Mouse (Mus musculus) kidney, adult 2 months (tissue): Measurements from ENCODE around the gene Cog5. TPM values are rescaled to one million over a fixed set of nuclear protein-coding genes. Genes with fewer than 3 reads are reported as not detected.

ENCODE experiments used
- DNase-seq: peaks from one replicate; pipeline ENCODE4 v3.0.0; 2021
- H3K27ac ChIP-seq: fragments of 200-500 bp; 2 replicates; pipeline ENCODE4 v1.5.1; 2012; ENCODE audit warnings: low read depth, low read length, control low read depth, inconsistent platforms; ENCODE audit not compliant: insufficient read depth
- H3K27me3 ChIP-seq: fragments of 200-500 bp; replicated peaks from 2 replicates; pipeline ENCODE4 v1.6.1; 2012; ENCODE audit warnings: mild to moderate bottlenecking, moderate library complexity, low read length, inconsistent platforms; ENCODE audit not compliant: control insufficient read depth, insufficient read depth
- H3K36me3 ChIP-seq: fragments of 200-500 bp; 2 replicates; pipeline ENCODE4 v1.6.1; 2012; ENCODE audit warnings: mild to moderate bottlenecking, moderate library complexity, low read length, inconsistent platforms; ENCODE audit not compliant: control insufficient read depth, insufficient read depth
- H3K4me1 ChIP-seq: fragments of 200-500 bp; 2 replicates; pipeline ENCODE4 v1.6.1; 2011; ENCODE audit warnings: low read length; ENCODE audit not compliant: control insufficient read depth, insufficient read depth
- H3K4me3 ChIP-seq: fragments of 200-500 bp; 2 replicates; pipeline ENCODE4 v1.5.1; 2011; ENCODE audit warnings: mild to moderate bottlenecking, low read depth, low read length, control low read depth; ENCODE audit not compliant: insufficient read depth
- CTCF ChIP-seq: fragments of 200-500 bp; conservative IDR thresholded peaks from 2 replicates; pipeline ENCODE4 v1.5.1; 2011; ENCODE audit warnings: low read depth, mild to moderate bottlenecking, control low read depth, low read length, moderate library complexity, mixed read lengths; ENCODE audit not compliant: insufficient read depth, insufficient read length
- POLR2A ChIP-seq: fragments of 200-500 bp; IDR thresholded peaks from one replicate; pipeline ENCODE4 v1.6.1; 2011; ENCODE audit warnings: low read depth, low read length, control low read depth
- WGBS: fragments of 180-500 bp; shearing (Covaris S2); methylation state at CpG from one replicate; pipeline ENCODE4 v1.1.7; 2018; 5-methylcytosine and 5-hydroxymethylcytosine counted together
- polyA plus RNA-seq: library from polyadenylated mRNA; depleted of rRNA; stranded (reverse); fragments of >200 nt; gene quantifications from 2 replicates; pipeline ENCODE4 v1.2.3, GENCODE M21; 2012; rRNA removed

Cog5 gene
- polyA plus RNA-seq, 1 experiment, result 16.7 TPM

DNA sequence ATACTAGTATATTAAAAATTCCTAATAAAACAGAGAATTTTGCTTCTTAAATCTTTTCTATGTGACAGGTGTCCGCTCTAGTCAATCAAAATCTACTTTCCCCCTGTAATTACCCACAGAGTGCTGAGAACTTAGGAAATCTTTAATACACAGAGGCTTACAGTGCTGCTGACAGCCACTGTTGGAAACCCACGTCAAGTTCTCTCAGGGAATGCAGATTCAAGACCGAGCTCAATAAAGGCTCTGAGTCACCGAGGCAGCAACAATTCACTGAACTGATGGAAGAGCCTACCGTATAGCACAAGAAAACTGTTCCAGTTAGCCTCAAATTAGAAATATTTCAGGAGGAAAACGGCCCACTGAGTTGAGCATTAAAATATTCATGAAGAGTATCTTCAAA is 329.1 kb downstream of the Cog5 start:
- TF ChIP-seq CTCF (no peak), POLR2A (no peak)
- Histone ChIP-seq H3K27ac (no peak overlapping the region), H3K36me3 (no peaks in the 10 kb centered on the region), H3K4me3 (no peak overlapping the region), H3K27me3 (0 out of 2 replicates have a peak, but pooled peaks cover 1% of the 10 kb centered on the region), H3K4me1 (no peaks in the 10 kb centered on the region)
- no peak for DNase-seq
- 82% methylated on average over 6 of the region's 6 CpGs for WGBS

DNA sequence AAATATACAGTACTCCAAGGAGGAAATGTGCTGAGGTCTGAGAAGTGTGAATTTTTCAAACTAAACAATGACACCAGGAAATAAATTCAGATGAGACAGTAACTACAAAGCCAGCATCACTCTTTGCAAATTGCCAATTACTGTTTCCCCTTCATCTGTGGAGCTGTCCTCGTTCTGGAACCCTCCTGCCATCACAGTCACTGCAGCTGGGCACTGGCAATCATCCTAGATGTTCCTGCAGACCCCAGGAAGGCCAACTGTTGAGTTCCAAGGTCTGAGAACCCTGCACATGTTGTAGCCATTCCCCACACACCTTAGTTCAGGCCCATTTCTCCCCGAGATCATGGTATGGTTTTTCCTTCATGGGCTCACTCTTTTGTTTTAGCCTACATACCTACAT is 329.5 kb downstream of the Cog5 start:
- Histone ChIP-seq H3K36me3 (no peaks in the 10 kb centered on the region), H3K27ac (no peak overlapping the region), H3K4me1 (no peaks in the 10 kb centered on the region), H3K27me3 (0 out of 2 replicates have a peak, but pooled peaks cover 1% of the 10 kb centered on the region), H3K4me3 (no peak overlapping the region)
- WGBS, result 77% methylated on average over 2 of the region's 2 CpGs
- no peak for DNase-seq
- TF ChIP-seq CTCF (no peak), POLR2A (no peak)

DNA sequence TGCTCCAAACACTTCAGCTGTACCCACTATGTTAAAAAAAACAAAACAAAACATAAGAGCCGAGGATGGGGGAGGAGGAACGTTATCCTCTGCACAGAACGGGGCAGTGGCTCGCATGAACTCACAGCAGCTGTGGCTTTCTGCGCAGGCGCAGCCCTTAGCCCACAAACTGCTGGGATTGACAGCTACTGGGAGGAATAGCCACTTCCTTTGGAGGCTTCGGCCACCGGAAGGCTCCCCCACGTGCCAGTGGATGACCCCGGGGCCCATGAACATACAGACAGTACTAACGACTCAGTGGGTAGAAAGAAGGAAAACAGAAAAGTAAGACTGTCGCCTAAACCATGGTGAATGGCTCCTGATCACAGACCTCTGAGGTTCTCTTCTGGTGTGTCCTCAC is 330.0 kb downstream of the Cog5 start:
- 29% methylated on average over 12 of the region's 12 CpGs for WGBS
- Histone ChIP-seq H3K4me3 (no peak overlapping the region), H3K36me3 (no peaks in the 10 kb centered on the region), H3K27ac (no peak overlapping the region), H3K27me3 (0 out of 2 replicates have a peak, but pooled peaks cover 1% of the 10 kb centered on the region), H3K4me1 (no peaks in the 10 kb centered on the region)
- no peak for TF ChIP-seq CTCF
- no peak for TF ChIP-seq POLR2A
- no peak for DNase-seq

DNA sequence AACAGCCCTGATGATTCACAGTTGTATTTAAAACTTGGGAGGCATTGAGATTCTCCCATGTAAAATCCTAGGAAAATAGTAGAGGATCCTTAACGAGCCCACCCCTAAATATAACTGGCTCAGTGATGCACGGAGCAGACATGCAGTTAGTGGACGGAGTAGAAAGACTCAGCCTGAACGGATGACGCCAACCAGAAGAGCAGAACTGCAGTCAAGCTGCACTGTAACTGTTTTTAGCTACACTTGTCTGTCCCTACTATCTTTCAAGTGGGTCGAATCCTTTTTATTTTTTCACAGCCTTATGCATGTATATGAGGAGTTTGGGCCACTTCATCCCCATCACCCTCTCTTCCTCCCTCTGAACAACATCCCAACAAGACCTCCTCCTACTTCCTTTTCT is 331.1 kb downstream of the Cog5 start:
- Histone ChIP-seq H3K27ac (no peak overlapping the region), H3K4me1 (no peaks in the 10 kb centered on the region), H3K4me3 (no peak overlapping the region), H3K27me3 (0 out of 2 replicates have a peak, but pooled peaks cover 1% of the 10 kb centered on the region), H3K36me3 (no peaks in the 10 kb centered on the region)
- DNase-seq, result no peak
- 85% methylated on average over 6 of the region's 6 CpGs for WGBS
- TF ChIP-seq CTCF (no peak), POLR2A (no peak)

DNA sequence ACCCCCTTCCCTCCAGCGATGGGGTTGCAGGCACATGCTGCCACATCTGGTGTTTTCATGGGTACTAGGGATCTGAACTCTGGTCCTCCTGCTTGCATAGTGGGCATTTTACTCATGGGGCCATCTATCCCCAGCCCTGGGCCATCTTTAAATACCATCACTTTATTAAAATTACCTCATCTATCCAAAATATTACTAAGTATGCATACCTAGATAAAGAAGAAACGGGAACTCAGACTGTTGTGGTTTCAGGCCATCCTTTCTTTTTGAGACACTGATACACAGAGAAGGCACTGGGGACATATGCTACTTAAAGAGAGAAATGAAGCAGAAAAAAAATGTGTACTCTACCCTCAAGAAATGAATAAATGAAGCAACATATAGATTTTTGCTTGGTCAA is 331.8 kb downstream of the Cog5 start:
- no peak for TF ChIP-seq POLR2A
- no peak for TF ChIP-seq CTCF
- H3K27me3 ChIP-seq, result 0 out of 2 replicates have a peak, but pooled peaks cover 1% of the 10 kb centered on the region
- WGBS, result 96% methylated on average over 2 of the region's 2 CpGs
- H3K36me3 ChIP-seq, result no peaks in the 10 kb centered on the region
- H3K4me1 ChIP-seq, result no peaks in the 10 kb centered on the region
- no peak for DNase-seq
- H3K4me3 ChIP-seq, result no peak overlapping the region
- H3K27ac ChIP-seq, result no peak overlapping the region

Other genes with a start within 250 kb of the Cog5 start
- 4.7 and 7.3 TPM in 2 replicates for gene Cbll1, start 155.3 kb upstream of the Cog5 start, polyA plus RNA-seq
- 34.5 and 37.8 TPM in 2 replicates for gene Slc26a4, start 94.9 kb upstream of the Cog5 start, polyA plus RNA-seq
- gene Bcap29, start 20.2 kb upstream of the Cog5 start, polyA plus RNA-seq, result 2.4 and 4.7 TPM in 2 replicates
- gene Dus4l, start within 50 bp of the Cog5 start, polyA plus RNA-seq, result 3.3 and 3.4 TPM in 2 replicates
- 0.08 TPM in 1 of 2 replicates, not detected in the other for gene Gpr22, start 59.1 kb downstream of the Cog5 start, polyA plus RNA-seq